Mouse (Mus musculus) thymus, adult 18-20 months (tissue): Measurements from ENCODE around the gene Mcu.

Experiments used
- DNase-seq, 2 experiments: peaks; one replicate each; pipeline ENCODE4 v3.0.0; 2022; ENCODE audit warnings: mixed read lengths in 2 of 2

The Mcu gene

GRCm38 (mm10) chr10:59568665-59569480, 47.6 kb downstream of the Mcu start:
- DNase-seq, result no peak

DNA sequence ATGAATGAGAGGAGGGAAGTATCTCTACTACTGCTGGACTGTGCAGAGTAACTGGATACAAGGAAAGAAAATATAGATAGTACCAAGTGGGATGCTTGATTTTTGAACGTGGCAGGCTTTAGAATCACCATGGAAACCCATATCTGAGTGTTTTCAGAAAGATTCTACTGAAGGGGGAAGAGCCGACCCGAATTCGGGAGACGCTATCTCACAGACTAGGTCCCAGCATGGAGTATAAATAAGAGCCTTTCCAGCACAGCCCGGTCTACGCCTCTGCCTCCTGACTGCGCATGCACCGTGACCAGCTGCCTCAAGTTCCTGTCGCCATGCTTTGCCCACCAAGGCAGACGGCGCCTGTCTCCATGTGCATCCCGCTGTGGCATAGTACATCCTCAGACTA, 49.5 kb downstream of the Mcu start:
- DNase-seq, result no peak

- no peak for DNase-seq
Measured at GRCm38 (mm10) chr10:59565995-59566410, 50.5 kb downstream of the Mcu start.

- DNase-seq, result no peak
Measured at GRCm38 (mm10) chr10:59564551-59564950, 51.9 kb downstream of the Mcu start.

GRCm38 (mm10) chr10:59562511-59562910, 54.0 kb downstream of the Mcu start:
- DNase-seq, result peak in 1 of 2 experiments; percentile 42

- no peak for DNase-seq
Measured at GRCm38 (mm10) chr10:59560126-59560525, 56.4 kb downstream of the Mcu start.

DNA sequence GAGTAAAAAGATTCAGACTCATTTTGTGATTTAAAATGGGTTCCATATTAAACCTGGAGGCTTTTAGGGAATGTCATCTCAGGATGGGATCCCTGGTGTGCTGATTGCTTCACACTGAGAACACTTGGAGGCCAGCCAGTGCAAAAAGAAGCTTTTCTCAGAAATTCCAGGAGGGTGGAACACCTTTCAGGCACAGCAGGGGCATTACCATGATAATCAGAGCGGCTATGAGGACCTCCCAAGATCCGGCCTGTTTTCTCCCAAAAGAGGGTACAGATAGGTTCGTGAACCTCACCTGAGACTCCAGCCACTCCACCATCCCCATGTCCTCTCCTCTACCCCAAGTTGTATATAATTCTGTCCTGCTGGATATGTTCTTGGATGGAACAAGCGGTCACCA, 57.9 kb downstream of the Mcu start:
- DNase-seq, result no peak

- DNase-seq, result no peak
Measured at GRCm38 (mm10) chr10:59558164-59558563, 58.3 kb downstream of the Mcu start.

DNA sequence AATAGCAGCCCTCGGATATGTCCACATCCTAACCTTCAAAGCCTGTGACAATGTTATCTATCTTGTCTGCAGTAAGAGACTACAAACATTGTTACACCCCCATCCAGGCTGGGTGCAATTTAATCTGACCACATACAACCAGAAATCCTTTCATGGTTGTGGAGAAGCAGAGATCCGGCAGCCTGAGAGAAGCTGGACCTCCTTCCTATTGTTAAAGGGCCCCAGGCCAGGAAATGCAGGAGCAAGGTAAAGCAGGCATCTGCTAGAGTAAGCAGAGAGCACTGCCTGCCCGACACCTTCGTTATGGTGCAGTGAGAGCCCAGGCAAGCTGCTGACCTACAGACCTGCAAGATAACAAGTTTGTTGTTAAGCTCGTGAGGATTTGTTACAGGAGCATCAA, 60.0 kb downstream of the Mcu start:
- DNase-seq, result no peak

GRCm38 (mm10) chr10:59554243-59554642, 62.2 kb downstream of the Mcu start:
- DNase-seq, result no peak

DNA sequence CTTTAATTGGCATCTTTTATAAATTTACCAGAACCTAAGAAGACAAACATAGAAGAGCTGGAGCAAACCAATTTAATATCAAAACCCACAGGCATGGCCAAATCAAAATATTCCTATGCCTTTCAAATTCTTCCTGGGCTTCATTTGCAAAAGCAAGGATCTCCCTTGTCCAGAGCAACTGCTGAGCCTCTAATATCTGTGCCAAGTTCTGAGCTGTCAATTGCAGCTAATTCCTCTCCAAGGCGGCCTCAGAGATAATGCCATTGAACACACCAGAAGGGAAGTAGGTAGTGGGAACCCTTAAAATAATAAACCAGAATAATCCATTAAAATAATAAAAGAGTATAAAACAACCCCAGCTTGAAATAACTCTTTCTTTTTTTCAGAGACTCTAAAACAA, 64.0 kb downstream of the Mcu start:
- DNase-seq, result no peak

- DNase-seq, result no peak
Measured at GRCm38 (mm10) chr10:59548768-59549333, 67.6 kb downstream of the Mcu start.

- no peak for DNase-seq
Measured at GRCm38 (mm10) chr10:59548211-59548610, 68.3 kb downstream of the Mcu start.

DNA sequence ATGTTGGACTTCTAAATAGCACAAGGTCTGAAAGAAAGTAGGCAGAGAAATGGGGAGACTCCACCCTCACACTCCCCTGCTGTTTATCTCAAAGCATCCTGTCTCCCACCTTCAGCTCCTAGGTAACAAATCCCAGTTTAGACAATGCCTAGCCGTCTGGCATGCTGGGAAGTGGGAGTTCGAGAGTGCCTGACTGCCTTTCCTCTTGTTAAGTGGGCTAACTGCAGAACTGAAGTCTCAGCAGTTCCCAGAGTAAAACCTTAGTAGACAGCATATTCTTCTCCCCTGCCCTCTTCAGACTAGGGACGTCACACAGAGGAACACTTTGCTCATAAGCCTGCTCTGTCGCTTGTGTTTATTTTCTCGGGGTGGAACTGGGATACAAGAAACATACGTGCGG, 69.1 kb downstream of the Mcu start:
- DNase-seq, result no peak

DNA sequence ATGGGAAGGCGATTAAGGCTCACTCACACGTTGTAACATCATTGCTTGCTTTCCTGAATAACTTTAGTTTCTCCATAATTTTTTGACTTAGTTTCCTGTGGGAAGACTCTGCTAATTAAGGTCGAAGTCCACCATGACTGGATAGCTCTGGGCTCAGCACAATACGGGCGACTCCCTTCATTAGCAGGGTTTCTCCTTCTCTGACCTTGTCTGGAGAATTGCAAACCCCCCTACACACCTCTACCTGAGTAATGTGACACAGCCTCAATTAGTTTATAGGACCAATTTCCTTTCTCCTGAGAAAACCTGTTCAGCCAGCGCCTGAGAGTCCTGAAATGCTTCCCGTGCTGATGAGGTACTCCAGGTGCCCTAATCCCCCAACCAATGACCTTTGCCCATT, 71.3 kb downstream of the Mcu start:
- DNase-seq, result no peak

DNA sequence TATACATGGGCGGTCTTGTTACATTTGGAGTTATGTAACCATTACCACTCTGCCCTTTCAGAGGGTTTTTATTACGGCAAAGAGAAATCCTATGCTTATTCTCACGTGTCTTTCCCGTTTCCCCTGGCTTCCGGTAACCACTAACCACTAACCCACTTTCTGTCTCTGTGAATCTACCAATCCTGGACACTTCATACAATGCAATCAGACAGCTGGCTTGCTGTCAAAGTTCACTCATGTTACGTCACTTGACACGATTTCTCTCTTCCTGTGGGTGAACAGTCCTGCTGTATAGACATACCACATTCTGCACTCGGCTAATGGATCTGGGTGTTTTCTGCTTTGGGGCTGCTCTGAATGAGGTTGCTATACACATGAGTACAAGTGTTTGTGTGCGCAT, 73.1 kb downstream of the Mcu start:
- peak in 1 of 2 experiments; percentile 17 for DNase-seq

- no peak for DNase-seq
Measured at GRCm38 (mm10) chr10:59541466-59541865, 75.0 kb downstream of the Mcu start.

DNA sequence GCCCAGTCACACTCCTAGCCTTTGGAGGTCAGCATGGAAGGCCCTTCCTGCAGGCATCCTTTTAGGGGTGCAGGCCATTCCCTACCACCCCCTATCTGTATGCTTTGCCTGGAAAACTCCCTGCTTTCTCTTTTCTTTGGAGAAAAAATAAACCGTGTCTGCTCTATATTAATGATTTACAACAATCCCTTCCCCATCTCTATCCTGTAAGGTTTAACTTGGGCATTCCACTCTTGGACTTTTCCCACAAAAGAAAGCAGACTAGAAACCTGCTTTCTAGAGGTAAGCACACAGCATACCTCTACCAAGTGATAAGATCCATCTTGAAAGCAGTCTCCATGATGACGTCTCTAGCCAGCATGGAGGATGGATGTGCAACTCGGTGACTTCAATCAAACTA, 75.9 kb downstream of the Mcu start:
- no peak for DNase-seq

DNA sequence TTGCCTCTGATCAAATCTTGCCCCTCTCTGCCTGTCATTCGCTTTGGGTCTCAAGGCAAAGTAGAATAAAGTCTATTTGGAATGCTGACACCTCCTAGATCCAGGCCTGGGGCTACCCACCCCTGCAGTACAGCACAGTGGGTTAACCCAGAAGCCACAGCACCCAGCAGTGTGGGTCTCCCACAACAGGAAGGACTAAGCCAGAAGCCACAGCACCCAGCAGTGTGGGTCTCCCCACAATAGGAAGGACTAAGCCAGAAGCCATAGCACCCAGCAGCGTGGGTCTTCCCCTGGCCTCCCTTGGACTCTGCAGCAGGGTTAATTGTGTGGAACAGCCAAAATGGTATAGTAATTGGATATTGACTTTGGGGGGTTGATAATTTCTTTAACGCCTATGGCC, 76.4 kb downstream of the Mcu start:
- peak in 1 of 2 experiments; percentile 20 for DNase-seq

GRCm38 (mm10) chr10:59539533-59539875, 77.0 kb downstream of the Mcu start:
- DNase-seq, result no peak

DNA sequence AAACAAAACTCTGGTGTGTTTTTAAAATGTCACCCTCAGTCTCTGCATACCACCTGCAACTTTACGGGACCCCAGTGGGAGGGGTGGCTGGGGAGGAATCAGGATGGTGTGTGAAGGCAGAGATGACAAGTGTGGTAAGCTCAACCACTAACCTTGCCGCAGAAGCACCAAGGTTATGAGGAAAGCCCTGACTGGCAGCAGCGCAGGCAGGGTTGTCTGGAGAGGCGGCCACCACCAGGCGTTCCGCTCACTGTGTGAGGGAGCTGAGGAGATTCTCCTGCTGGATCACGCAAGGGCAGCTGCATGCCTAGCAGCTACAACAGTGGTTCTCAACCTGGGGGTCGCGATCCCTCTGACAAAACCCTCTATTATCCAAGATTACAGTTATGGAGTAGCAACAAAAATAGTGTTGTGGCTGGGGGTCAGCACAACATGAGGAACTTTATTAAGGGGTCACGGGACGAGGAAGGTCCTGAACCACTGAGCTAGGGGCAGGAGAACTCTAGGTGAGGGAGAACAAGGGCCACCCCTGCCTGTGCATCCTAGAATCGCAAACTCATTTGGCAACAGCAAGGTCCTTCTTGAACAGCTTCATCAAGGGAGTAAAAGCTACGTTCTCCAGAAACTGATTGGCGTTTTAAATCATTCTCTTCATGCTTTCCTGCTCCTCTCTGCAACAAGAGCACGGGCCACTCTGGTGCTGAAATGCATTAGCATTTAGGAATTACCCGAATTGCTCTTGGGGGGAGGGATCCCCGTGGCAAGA, 77.5 kb downstream of the Mcu start:
- peak; percentile 22 to 31 for DNase-seq

GRCm38 (mm10) chr10:59538063-59538462, 78.4 kb downstream of the Mcu start:
- no peak for DNase-seq

DNA sequence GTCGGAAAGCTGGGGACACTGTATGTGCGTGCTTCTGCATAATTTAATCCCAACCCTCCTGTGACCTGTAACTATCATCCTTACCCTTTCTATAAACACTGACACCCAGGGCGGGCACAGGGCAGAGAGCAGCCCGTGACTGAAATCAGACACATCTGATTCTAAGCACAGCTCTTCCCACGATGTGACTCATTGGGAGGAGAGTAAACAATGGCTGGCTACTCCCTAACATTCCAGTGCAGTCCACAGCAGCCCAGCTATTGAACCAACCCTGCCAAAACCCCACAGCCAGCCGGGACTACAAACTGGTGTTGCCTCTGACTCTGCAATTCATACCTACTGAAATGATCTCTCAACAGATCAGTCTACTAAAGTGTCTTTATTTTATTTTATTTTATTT, 78.9 kb downstream of the Mcu start:
- DNase-seq, result no peak

- no peak for DNase-seq
Measured at GRCm38 (mm10) chr10:59532256-59532655, 84.2 kb downstream of the Mcu start.
